Mouse (Mus musculus): Measurements from ENCODE around the gene 4930562C15Rik. TPM values are rescaled to one million over a fixed set of nuclear protein-coding genes. Genes with fewer than 3 reads are reported as not detected.

The 4930562C15Rik gene
- total and polyA plus RNA-seq, 2 experiments from 2014 or later: 0.17 TPM; not detected in 1

DNA sequence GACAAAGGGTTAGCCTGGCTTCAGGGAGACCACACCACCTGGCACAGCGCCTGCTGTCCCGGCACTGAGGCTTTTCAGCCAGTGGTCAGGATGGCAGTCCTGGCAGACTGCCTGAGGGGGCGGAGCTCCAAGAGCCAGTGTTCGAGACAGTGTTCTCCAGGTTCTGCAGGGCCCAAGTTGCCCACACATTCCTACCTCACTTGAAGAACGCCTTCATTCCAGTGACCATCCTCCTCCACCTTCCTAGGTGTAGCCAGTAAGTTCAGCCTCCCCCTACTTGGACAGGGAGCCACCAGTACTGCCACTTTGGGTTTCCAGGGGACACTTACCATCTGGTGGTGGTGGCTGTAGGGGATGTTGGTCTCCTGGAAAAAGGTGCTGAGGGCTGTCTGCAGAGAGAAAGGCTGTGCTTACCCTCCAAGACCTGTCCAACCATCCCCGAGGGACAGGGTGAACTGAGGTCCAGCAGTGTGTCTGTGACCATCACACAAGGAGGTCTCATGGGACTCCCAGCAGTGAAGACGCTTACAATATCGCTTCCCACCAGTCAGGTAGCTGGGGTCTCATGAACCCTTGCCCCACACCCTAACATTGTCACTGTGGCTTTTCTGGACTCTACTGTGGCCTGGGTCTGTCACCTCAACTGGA, 40.9 kb downstream of the 4930562C15Rik start:
- Histone ChIP-seq H3K27me3 (ENCODE audit: insufficient read depth, low read length) (no peaks in the 10 kb centered on the region), H3K36me3 (ENCODE audit: insufficient read depth) (peaks cover 23% of the 10 kb centered on the region; the same call in 1 of the 2 replicates), H3K9ac (no peak overlapping the region), H3K4me3 (ENCODE audit: low read depth, low read length) (no peak overlapping the region), H3K4me2 (ENCODE audit: low read depth) (no peak overlapping the region), H3K4me1 (ENCODE audit: insufficient read depth) (peaks cover 10% of the 10 kb centered on the region), H3K9me3 (ENCODE audit: low read length) (no peaks in the 10 kb centered on the region), H3K27ac (ENCODE audit: low read depth, low read length) (no peak overlapping the region)
- DNase-seq (peak; percentile 43), ATAC-seq (no peak)
- 64% methylated on average over 8 of the region's 8 CpGs for WGBS
- no peak for TF ChIP-seq CTCF (IDR thresholded peaks at IDR 0.05; ENCODE audit: low read depth)

DNA sequence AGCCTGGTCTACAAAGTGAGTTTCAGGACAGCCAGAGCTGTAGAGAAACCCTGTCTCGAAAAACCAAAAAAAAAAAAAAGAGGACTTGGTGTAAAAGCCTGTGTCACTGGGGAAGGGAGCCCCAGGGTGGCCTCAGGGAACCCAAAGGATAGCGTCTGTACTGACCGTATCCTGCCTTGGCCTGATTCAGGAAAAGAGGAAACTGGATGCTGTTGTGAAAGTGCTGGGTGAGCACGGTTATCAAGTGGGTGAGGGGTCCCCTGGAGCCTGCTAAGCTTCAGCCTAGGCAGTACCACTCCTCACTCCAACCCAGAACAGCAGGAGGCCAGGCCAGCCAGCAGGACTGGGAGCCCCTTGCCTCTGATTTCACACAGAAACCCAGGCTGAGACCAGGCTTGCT, 42.0 kb downstream of the 4930562C15Rik start:
- Histone ChIP-seq H3K4me1 (ENCODE audit: insufficient read depth) (peaks cover 10% of the 10 kb centered on the region), H3K4me3 (ENCODE audit: low read depth, low read length) (no peak overlapping the region), H3K27me3 (ENCODE audit: insufficient read depth, low read length) (no peaks in the 10 kb centered on the region), H3K9me3 (ENCODE audit: low read length) (no peaks in the 10 kb centered on the region), H3K27ac (ENCODE audit: low read depth, low read length) (no peak overlapping the region), H3K36me3 (ENCODE audit: insufficient read depth) (peaks cover 23% of the 10 kb centered on the region; the same call in 1 of the 2 replicates), H3K9ac (no peak overlapping the region), H3K4me2 (ENCODE audit: low read depth) (no peak overlapping the region)
- no peak for ATAC-seq
- no peak for DNase-seq
- WGBS: 89% methylated on average over 4 of the region's 4 CpGs
- TF ChIP-seq CTCF (IDR thresholded peaks at IDR 0.05; ENCODE audit: low read depth): no peak

DNA sequence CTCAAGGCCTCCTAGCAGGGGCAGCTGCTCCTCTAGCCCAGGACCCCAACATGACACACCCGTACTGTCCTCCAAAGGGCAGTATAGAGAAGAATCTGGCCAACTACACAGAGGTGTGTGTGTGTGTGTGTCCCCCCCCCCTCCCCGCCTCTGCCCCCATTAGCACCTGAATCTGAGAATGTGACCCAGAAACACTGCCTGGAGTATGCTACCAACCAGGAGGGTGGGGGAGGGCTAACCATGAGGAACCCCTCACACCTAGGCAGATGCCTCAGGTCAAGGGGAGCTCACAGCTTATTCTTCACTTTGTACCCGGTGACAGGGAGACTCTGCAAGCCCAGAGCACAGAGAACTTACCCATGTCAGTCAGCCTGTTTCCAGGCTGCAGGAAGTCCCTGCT, 42.5 kb downstream of the 4930562C15Rik start:
- DNase-seq (no peak), ATAC-seq (no peak)
- H3K4me2 ChIP-seq (ENCODE audit: low read depth): peak overlapping the region; percentile 75
- no peak overlapping the region; the same call in 1 of the 2 replicates for H3K9ac ChIP-seq
- H3K27me3 ChIP-seq (ENCODE audit: insufficient read depth, low read length): no peaks in the 10 kb centered on the region
- no peak overlapping the region for H3K27ac ChIP-seq (ENCODE audit: low read depth, low read length)
- no peaks in the 10 kb centered on the region for H3K9me3 ChIP-seq (ENCODE audit: low read length)
- peaks cover 10% of the 10 kb centered on the region for H3K4me1 ChIP-seq (ENCODE audit: insufficient read depth)
- WGBS: 87% methylated on average over 3 of the region's 3 CpGs
- no peak for TF ChIP-seq CTCF (IDR thresholded peaks at IDR 0.05; ENCODE audit: low read depth)
- peaks cover 23% of the 10 kb centered on the region; the same call in 1 of the 2 replicates for H3K36me3 ChIP-seq (ENCODE audit: insufficient read depth)
- peak overlapping the region; percentile 88 for H3K4me3 ChIP-seq (ENCODE audit: low read depth, low read length)

DNA sequence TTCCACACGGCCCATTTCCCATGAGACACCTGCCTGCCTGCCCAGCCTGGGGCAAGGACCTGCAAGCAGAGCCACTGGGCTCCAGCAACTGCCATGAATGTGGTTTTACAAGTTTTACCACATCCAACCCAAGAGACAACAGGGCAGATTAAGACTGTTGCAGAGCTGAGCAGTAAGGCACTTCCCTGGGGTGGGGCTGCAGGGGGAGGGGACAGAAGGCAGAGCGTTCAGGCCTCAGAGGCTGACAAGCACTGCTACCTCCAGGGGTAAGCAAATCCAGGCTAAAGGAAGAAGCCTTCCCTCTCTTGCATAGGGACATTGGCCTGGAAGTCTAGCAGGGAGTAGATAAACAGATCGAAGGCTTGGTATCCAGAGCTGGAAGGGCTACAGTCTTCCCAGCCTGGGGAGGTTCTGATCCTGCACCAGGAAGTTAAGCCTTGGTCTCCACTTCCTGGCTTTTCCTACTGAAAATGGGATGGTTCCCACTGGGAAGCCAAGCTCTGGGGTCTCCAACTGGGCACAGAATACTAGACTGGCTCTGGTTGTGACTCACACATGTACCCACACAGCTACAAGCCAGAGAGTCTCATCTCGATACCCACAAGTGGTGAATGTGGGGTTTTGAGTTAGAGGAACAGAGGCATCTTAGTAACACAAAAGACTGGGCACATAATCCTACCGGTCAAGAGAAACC, 43.1 kb downstream of the 4930562C15Rik start:
- peaks cover 21% of the 10 kb centered on the region; the same call in 1 of the 2 replicates for H3K36me3 ChIP-seq (ENCODE audit: insufficient read depth)
- H3K27ac ChIP-seq (ENCODE audit: low read depth, low read length): peak overlapping the region; percentile 98
- peaks cover 10% of the 10 kb centered on the region for H3K4me1 ChIP-seq (ENCODE audit: insufficient read depth)
- WGBS: 35% methylated on average over 5 of the region's 5 CpGs
- H3K4me3 ChIP-seq (ENCODE audit: low read depth, low read length): peak overlapping the region; percentile 88
- no peaks in the 10 kb centered on the region for H3K27me3 ChIP-seq (ENCODE audit: insufficient read depth, low read length)
- H3K9me3 ChIP-seq (ENCODE audit: low read length): no peaks in the 10 kb centered on the region
- peak; percentile 13 for DNase-seq
- H3K4me2 ChIP-seq (ENCODE audit: low read depth): peak overlapping the region; percentile 75
- ATAC-seq: no peak
- peak overlapping the region; percentile 92 for H3K9ac ChIP-seq
- TF ChIP-seq CTCF (IDR thresholded peaks at IDR 0.05; ENCODE audit: low read depth): no peak

DNA sequence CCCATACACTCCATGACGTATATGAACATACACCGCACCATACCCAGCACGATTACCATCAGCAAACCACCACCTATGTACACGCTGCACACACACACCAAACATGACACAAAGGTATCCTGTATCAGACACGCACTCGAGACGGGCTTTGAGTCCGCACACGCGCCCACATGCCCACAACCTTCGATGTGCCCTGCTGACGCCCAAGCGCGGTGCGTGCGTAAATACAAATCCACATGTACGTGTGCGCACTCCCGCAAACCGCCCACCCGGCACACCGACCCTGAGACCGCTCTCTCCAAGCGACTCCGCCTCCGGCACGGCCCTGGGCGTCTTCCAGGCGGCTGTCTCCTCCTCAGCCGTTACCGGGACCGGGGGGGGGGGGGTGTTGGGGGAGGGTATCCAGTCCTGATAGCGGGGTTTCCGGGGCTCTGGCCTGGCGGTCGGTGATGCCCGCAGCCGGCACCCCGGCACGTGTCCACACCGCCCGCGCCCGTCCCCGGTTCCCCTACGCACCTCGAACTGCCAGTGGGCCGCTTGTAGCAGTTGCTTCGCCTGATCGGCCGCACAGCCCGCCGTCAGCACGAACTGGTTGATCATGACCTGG, 44.0 kb downstream of the 4930562C15Rik start:
- H3K36me3 ChIP-seq (ENCODE audit: insufficient read depth): peaks cover 16% of the 10 kb centered on the region; the same call in 1 of the 2 replicates
- H3K27me3 ChIP-seq (ENCODE audit: insufficient read depth, low read length): no peaks in the 10 kb centered on the region
- 1% methylated on average over 54 of the region's 54 CpGs for WGBS
- peak overlapping the region; percentile 88 for H3K4me3 ChIP-seq (ENCODE audit: low read depth, low read length)
- H3K9me3 ChIP-seq (ENCODE audit: low read length): no peaks in the 10 kb centered on the region
- H3K9ac ChIP-seq: peak overlapping the region; percentile 92
- ATAC-seq: peak; percentile 42
- peak overlapping the region; percentile 75 for H3K4me2 ChIP-seq (ENCODE audit: low read depth)
- H3K4me1 ChIP-seq (ENCODE audit: insufficient read depth): peaks cover 10% of the 10 kb centered on the region
- peak overlapping the region; percentile 98 for H3K27ac ChIP-seq (ENCODE audit: low read depth, low read length)
- DNase-seq: peak; percentile 70
- no peak for TF ChIP-seq CTCF (IDR thresholded peaks at IDR 0.05; ENCODE audit: low read depth)

DNA sequence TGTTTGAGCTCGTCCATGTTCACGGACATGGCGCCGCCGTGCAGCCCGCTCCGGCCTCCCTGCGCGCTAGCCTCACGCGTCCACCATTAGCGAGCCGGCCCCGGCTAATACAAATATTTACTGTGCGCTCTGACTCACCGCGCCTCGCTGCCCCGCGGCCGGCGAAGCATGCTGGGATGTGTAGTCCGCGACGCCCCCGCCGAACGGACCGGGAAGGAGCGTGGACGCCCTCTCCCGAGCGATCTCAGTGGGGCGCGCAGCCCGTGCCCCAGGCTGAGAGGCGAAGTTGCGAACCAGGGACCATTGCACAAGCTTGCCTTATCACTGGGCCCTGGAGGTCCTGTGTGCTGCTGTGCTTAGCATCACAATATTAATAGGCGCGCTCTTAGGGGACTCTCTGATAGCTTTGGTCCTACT, 44.5 kb downstream of the 4930562C15Rik start:
- Histone ChIP-seq H3K9ac (peak overlapping the region; percentile 92), H3K27me3 (ENCODE audit: insufficient read depth, low read length) (no peaks in the 10 kb centered on the region), H3K27ac (ENCODE audit: low read depth, low read length) (peak overlapping the region; percentile 98), H3K9me3 (ENCODE audit: low read length) (no peaks in the 10 kb centered on the region), H3K4me1 (ENCODE audit: insufficient read depth) (peaks cover 10% of the 10 kb centered on the region), H3K36me3 (ENCODE audit: insufficient read depth) (peaks cover 11% of the 10 kb centered on the region; the same call in 1 of the 2 replicates), H3K4me2 (ENCODE audit: low read depth) (peak overlapping the region; percentile 75), H3K4me3 (ENCODE audit: low read depth, low read length) (peak overlapping the region; percentile 88)
- TF ChIP-seq CTCF (IDR thresholded peaks at IDR 0.05; ENCODE audit: low read depth): peak; percentile 63
- DNase-seq (peak; percentile 90), ATAC-seq (peak; percentile 66)
- WGBS: 2% methylated on average over 40 of the region's 40 CpGs
